Mouse (Mus musculus): ENCODE data around the gene Mpped2.
A peak's percentile ranks its signal among the peaks of the same experiment; 100 is the strongest.

The Mpped2 gene

GRCm38 (mm10) chr2:106821292-106821691, 128.2 kb downstream of the Mpped2 start:
- no peak for DNase-seq

- DNase-seq = no peak
These were observed 128.8 kb downstream of the Mpped2 start for GRCm38 (mm10) chr2:106821883-106822282.

- no peak for DNase-seq
These were observed 129.5 kb downstream of the Mpped2 start for GRCm38 (mm10) chr2:106822540-106822939.

- DNase-seq = no peak
These were observed 132.4 kb downstream of the Mpped2 start for GRCm38 (mm10) chr2:106825461-106825860.

- DNase-seq = no peak
These were observed 133.0 kb downstream of the Mpped2 start for GRCm38 (mm10) chr2:106826023-106826422.

- DNase-seq = no peak
These were observed 133.7 kb downstream of the Mpped2 start for GRCm38 (mm10) chr2:106826806-106827205.

- no peak for DNase-seq
These were observed 135.7 kb downstream of the Mpped2 start for GRCm38 (mm10) chr2:106828573-106829310.

- DNase-seq = no peak
These were observed 136.4 kb downstream of the Mpped2 start for GRCm38 (mm10) chr2:106829420-106829819.

- DNase-seq = no peak
These were observed 139.5 kb downstream of the Mpped2 start for GRCm38 (mm10) chr2:106832577-106832976.

- DNase-seq = no peak
These were observed 140.1 kb downstream of the Mpped2 start for GRCm38 (mm10) chr2:106833212-106833611.

- no peak for DNase-seq
These were observed 142.3 kb downstream of the Mpped2 start for GRCm38 (mm10) chr2:106835321-106835720.

- no peak for DNase-seq
These were observed 144.2 kb downstream of the Mpped2 start for GRCm38 (mm10) chr2:106837241-106837640.

- DNase-seq = no peak
These were observed 151.1 kb downstream of the Mpped2 start for GRCm38 (mm10) chr2:106844147-106844546.

GRCm38 (mm10) chr2:106844766-106845678, 152.0 kb downstream of the Mpped2 start:
- DNase-seq = no peak

- no peak for DNase-seq
These were observed 153.4 kb downstream of the Mpped2 start for GRCm38 (mm10) chr2:106846511-106846910.

- no peak for DNase-seq
These were observed 156.3 kb downstream of the Mpped2 start for GRCm38 (mm10) chr2:106849389-106849788.

GRCm38 (mm10) chr2:106851515-106851914, 158.4 kb downstream of the Mpped2 start:
- no peak for DNase-seq

- no peak for DNase-seq
These were observed 161.1 kb downstream of the Mpped2 start for GRCm38 (mm10) chr2:106854213-106854612.

GRCm38 (mm10) chr2:106854758-106855157, 161.7 kb downstream of the Mpped2 start:
- DNase-seq = no peak

GRCm38 (mm10) chr2:106855184-106855583, 162.1 kb downstream of the Mpped2 start:
- peak; percentile 28 for DNase-seq

- DNase-seq = peak; percentile 58
These were observed 162.7 kb downstream of the Mpped2 start for GRCm38 (mm10) chr2:106855623-106856350.

- no peak for DNase-seq
These were observed 163.4 kb downstream of the Mpped2 start for GRCm38 (mm10) chr2:106856361-106856961.

GRCm38 (mm10) chr2:106857258-106857657, 164.2 kb downstream of the Mpped2 start:
- no peak for DNase-seq
